Mouse (Mus musculus) macrophage (primary cell): Measurements from ENCODE around the gene Rhox2c. TPM values are rescaled to one million over a fixed set of nuclear protein-coding genes. Genes with fewer than 3 reads are reported as not detected.
"Not testable (repeated sequence)": the region's sequence is repeated elsewhere in the genome, so short reads cannot be mapped to it uniquely, and the experiment has no call there.

ENCODE experiments used
- H3K27ac ChIP-seq: fragments of 350-480 bp; formaldehyde crosslinking; 2 replicates; pipeline ENCODE4 v1.9.0; 2021
- H3K36me3 ChIP-seq: fragments of 350-480 bp; formaldehyde crosslinking; 2 replicates; pipeline ENCODE4 v1.9.0; 2021; ENCODE audit errors: inconsistent target
- H3K4me3 ChIP-seq: fragments of 350-480 bp; formaldehyde crosslinking; 2 replicates; pipeline ENCODE4 v1.9.0; 2021; ENCODE audit errors: inconsistent target
- H3K79me2 ChIP-seq: fragments of 350-480 bp; formaldehyde crosslinking; 2 replicates; pipeline ENCODE4 v1.9.0; 2021; ENCODE audit errors: inconsistent target
- WGBS: methylation state at CpG from one replicate; pipeline ENCODE4 v1.1.7; 2026; ENCODE audit warnings: inconsistent platforms; ENCODE audit not compliant: missing documents; 5-methylcytosine and 5-hydroxymethylcytosine counted together
- polyA plus RNA-seq: library from polyadenylated mRNA; stranded (reverse); fragments of 250-400 nt; gene quantifications from 3 replicates; pipeline ENCODE4 v1.2.4, GENCODE M21; 2018; ENCODE audit warnings: inconsistent platforms
- total RNA-seq, 78 experiments: library from RNA; depleted of rRNA; stranded (reverse); fragments of 250-400 nt; gene quantifications; 1 replicate in 9 of 78; 2 replicates in 24 of 78; 3 replicates in 43 of 78; 4 replicates in 2 of 78; pipeline ENCODE4 v1.2.4; 2018; ENCODE audit warnings: inconsistent platforms in 56 of 78

The Rhox2c gene
- not detected for total RNA-seq (2018; cell fraction: chromatin; rRNA removed)
- total RNA-seq (2018; cell fraction: cytosol; rRNA removed) = not detected
- total RNA-seq (2018; cell fraction: nucleus; rRNA removed) = not detected
- polyA plus RNA-seq = not detected in 3 replicates

GRCm38 (mm10) chrX:37453380-37453779 lies at the start of gene Rhox2c:
Gene Rhox2c (plus strand): TSS chrX:37453680.
- H3K79me2 ChIP-seq, H3K27ac ChIP-seq, H3K36me3 ChIP-seq, H3K4me3 ChIP-seq: not testable (repeated sequence)
- no CpG with 5 or more reads among the region's 10 CpGs for WGBS

- no CpG with 5 or more reads among the region's 9 CpGs for WGBS
- H3K79me2 ChIP-seq, H3K4me3 ChIP-seq, H3K36me3 ChIP-seq, H3K27ac ChIP-seq: not testable (repeated sequence)
These were observed 41.7 kb upstream of the Rhox2c start, which contains the start of gene Rhox2b for GRCm38 (mm10) chrX:37411767-37412166. Gene Rhox2b (plus strand): TSS chrX:37412067.

GRCm38 (mm10) chrX:37432194-37432593 lies 21.3 kb upstream of the Rhox2c start, which contains the start of gene Rhox4b:
Gene Rhox4b (plus strand): TSS chrX:37432494.
- not testable (repeated sequence) for H3K4me3 ChIP-seq, H3K27ac ChIP-seq, H3K79me2 ChIP-seq, H3K36me3 ChIP-seq
- 91% methylated on average over 6 of the region's 15 CpGs for WGBS

GRCm38 (mm10) chrX:37458285-37458684 lies 4.8 kb downstream of the Rhox2c start, which contains the start of gene Rhox3c:
Gene Rhox3c (plus strand): TSS chrX:37458585.
- not testable (repeated sequence) for H3K27ac ChIP-seq, H3K4me3 ChIP-seq, H3K79me2 ChIP-seq, H3K36me3 ChIP-seq
- no CpG with 5 or more reads among the region's 4 CpGs for WGBS

DNA sequence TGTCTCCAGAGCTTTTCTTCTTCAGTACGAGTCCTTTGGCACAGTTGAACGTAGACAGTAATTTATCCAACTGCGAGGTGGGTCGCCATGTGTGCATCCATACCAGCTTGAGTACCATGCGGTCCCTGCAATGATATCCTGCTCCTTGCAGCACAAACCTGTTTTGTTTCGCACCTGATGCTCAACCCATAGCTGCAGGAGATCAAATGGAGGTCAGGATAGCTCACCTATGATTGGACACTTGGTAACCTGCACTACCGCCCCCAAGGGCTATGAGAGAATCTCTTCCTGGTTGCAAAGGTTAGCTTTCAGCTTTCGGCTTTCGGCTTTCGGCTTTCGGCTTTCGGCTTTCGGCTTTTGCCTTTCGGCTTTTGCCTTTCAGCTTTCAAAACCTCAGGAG lies 26.6 kb downstream of the Rhox2c start, which contains the start of gene Rhox4c:
TSS of gene Rhox4c (plus strand) at position 301 of the 400 bp plus-strand sequence.
- H3K79me2 ChIP-seq, H3K4me3 ChIP-seq, H3K27ac ChIP-seq, H3K36me3 ChIP-seq: not testable (repeated sequence)
- WGBS = 92% methylated on average over 12 of the region's 14 CpGs

GRCm38 (mm10) chrX:37514059-37514458 lies 60.6 kb downstream of the Rhox2c start, which contains the start of gene Rhox4d:
Gene Rhox4d (plus strand): TSS chrX:37514359.
- H3K36me3 ChIP-seq, H3K4me3 ChIP-seq, H3K27ac ChIP-seq, H3K79me2 ChIP-seq: not testable (repeated sequence)
- 100% methylated on average over 3 of the region's 18 CpGs for WGBS

Other genes starting within 250 kb of the Rhox2c start
- not detected in 3 replicates for gene Gm9, start 242.6 kb upstream of the Rhox2c start, polyA plus RNA-seq
- not detected in 3 replicates for gene Rhox1, start 231.4 kb upstream of the Rhox2c start, polyA plus RNA-seq
- gene Rhox2a, start 208.7 kb upstream of the Rhox2c start, polyA plus RNA-seq = not detected in 3 replicates
- gene Rhox3a, start 203.8 kb upstream of the Rhox2c start, polyA plus RNA-seq = not detected in 3 replicates
- gene Rhox4a, start 188.3 kb upstream of the Rhox2c start, polyA plus RNA-seq = not detected in 3 replicates
- gene Rhox3a2, start 73.7 kb upstream of the Rhox2c start, polyA plus RNA-seq = not detected in 3 replicates
- gene Rhox4a2, start 62.8 kb upstream of the Rhox2c start, polyA plus RNA-seq = not detected in 3 replicates
- not detected in 3 replicates for gene Rhox2b, start 41.6 kb upstream of the Rhox2c start, polyA plus RNA-seq
- gene Rhox4b, start 21.2 kb upstream of the Rhox2c start, polyA plus RNA-seq = not detected in 3 replicates
- not detected in 3 replicates for gene Rhox3c, start 4.9 kb downstream of the Rhox2c start, polyA plus RNA-seq
- not detected in 3 replicates for gene Rhox4c, start 26.7 kb downstream of the Rhox2c start, polyA plus RNA-seq
- not detected in 3 replicates for gene Rhox2d, start 39.7 kb downstream of the Rhox2c start, polyA plus RNA-seq
- not detected in 3 replicates for gene Rhox4d, start 60.7 kb downstream of the Rhox2c start, polyA plus RNA-seq
- gene Rhox2e, start 76.8 kb downstream of the Rhox2c start, polyA plus RNA-seq = not detected in 3 replicates
- gene Rhox3e, start 88.3 kb downstream of the Rhox2c start, polyA plus RNA-seq = not detected in 3 replicates
- not detected in 3 replicates for gene Rhox4e, start 103.7 kb downstream of the Rhox2c start, polyA plus RNA-seq
- gene Rhox2f, start 117.7 kb downstream of the Rhox2c start, polyA plus RNA-seq = not detected in 3 replicates
- gene Rhox3f, start 127.3 kb downstream of the Rhox2c start, polyA plus RNA-seq = not detected in 3 replicates
- gene Rhox4f, start 154.0 kb downstream of the Rhox2c start, polyA plus RNA-seq = not detected in 3 replicates
- gene Rhox3g, start 174.9 kb downstream of the Rhox2c start, polyA plus RNA-seq = not detected in 3 replicates
- not detected in 3 replicates for gene Rhox2g, start 189.8 kb downstream of the Rhox2c start, polyA plus RNA-seq
- not detected in 3 replicates for gene Rhox4g, start 197.6 kb downstream of the Rhox2c start, polyA plus RNA-seq
- gene Rhox3h, start 215.1 kb downstream of the Rhox2c start, polyA plus RNA-seq = not detected in 3 replicates
- not detected in 3 replicates for gene Rhox2h, start 219.6 kb downstream of the Rhox2c start, polyA plus RNA-seq